Mouse (Mus musculus) heart, embryonic 15.5 days (tissue): ENCODE data around the gene Auts2. TPM values are rescaled to one million over a fixed set of nuclear protein-coding genes. Genes with fewer than 3 reads are reported as not detected.

Source experiments
- ATAC-seq: fragments of 200-750 bp; cut with Nextera tagmentation; replicated peaks from 2 replicates; pipeline ENCODE4 v1.8.0; 2017; ENCODE audit warnings: low read depth, moderate TSS enrichment; ENCODE audit not compliant: insufficient number of reproducible peaks, insufficient read depth, low FRiP score
- H3K27ac ChIP-seq: fragments of 300-500 bp; sonication (generic); 2 replicates; pipeline ENCODE4 v1.5.1; 2015; ENCODE audit warnings: mild to moderate bottlenecking, inconsistent platforms
- H3K27me3 ChIP-seq: fragments of 300-500 bp; sonication (generic); 2 replicates; pipeline ENCODE4 v1.6.1; 2015; ENCODE audit warnings: inconsistent platforms
- H3K36me3 ChIP-seq: fragments of 300-500 bp; sonication (generic); 2 replicates; pipeline ENCODE4 v1.6.1; 2015; ENCODE audit warnings: mild to moderate bottlenecking, inconsistent platforms
- H3K4me1 ChIP-seq: fragments of 300-500 bp; sonication (generic); replicated peaks from 2 replicates; pipeline ENCODE4 v1.6.1; 2015; ENCODE audit warnings: inconsistent platforms
- H3K4me2 ChIP-seq: fragments of 300-500 bp; sonication (generic); 2 replicates; pipeline ENCODE4 v1.6.1; 2015; ENCODE audit warnings: inconsistent platforms, mild to moderate bottlenecking, moderate library complexity
- H3K4me3 ChIP-seq: fragments of 300-500 bp; sonication (generic); 2 replicates; pipeline ENCODE4 v1.5.1; 2015; ENCODE audit warnings: mild to moderate bottlenecking, inconsistent platforms
- H3K9ac ChIP-seq: fragments of 300-500 bp; sonication (generic); 2 replicates; pipeline ENCODE4 v1.6.1; 2015; ENCODE audit warnings: mild to moderate bottlenecking, inconsistent platforms
- H3K9me3 ChIP-seq: fragments of 300-500 bp; sonication (generic); replicated peaks from 2 replicates; pipeline ENCODE4 v1.6.1; 2016; ENCODE audit warnings: inconsistent platforms
- WGBS: fragments of 180-500 bp; shearing (Covaris S2); methylation state at CpG from one replicate; pipeline ENCODE4 v1.1.7; 2015; ENCODE audit warnings: mixed read lengths; 5-methylcytosine and 5-hydroxymethylcytosine counted together
- polyA plus RNA-seq: library from polyadenylated mRNA; unstranded; fragments of >200 nt; fragmentation: Nextera tagmentation; extraction: Ambion mirVana; gene quantifications from 2 replicates; pipeline ENCODE4 v1.2.1, GENCODE M21; 2015

Gene Auts2
- polyA plus RNA-seq, 1 experiment from 2014 or later = 12.9 TPM

DNA sequence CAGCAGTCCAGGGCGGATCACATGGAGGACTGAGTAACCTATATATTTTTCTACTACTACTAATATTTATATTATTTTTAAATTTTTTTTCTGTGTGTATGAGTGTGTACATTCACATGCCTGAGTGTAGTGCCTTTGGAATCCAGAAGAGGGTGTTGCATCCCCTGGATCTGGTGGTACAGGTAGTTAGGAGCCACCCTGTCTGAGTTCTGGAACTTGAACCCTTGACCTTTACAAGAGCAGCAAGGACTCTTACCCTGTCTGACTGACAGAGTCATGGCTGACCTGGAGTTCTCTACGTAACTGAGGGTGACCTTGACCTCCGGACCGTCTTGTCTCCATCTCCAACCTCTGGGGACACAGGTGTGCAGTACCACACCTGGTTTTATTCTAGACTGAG, 1074.5 kb downstream of the Auts2 start:
- 96% methylated on average over 4 of the region's 4 CpGs for WGBS
- Histone ChIP-seq H3K4me1 (no peaks in the 10 kb centered on the region), H3K9me3 (no peaks in the 10 kb centered on the region), H3K4me3 (no peak overlapping the region), H3K4me2 (no peak overlapping the region), H3K9ac (no peak overlapping the region), H3K27me3 (no peaks in the 10 kb centered on the region), H3K27ac (no peak overlapping the region), H3K36me3 (peaks cover 43% of the 10 kb centered on the region)
- no peak for ATAC-seq

GRCm38 (mm10) chr5:131466131-131466530, 1077.0 kb downstream of the Auts2 start:
- H3K9ac ChIP-seq = no peak overlapping the region
- no peak overlapping the region for H3K4me3 ChIP-seq
- H3K4me1 ChIP-seq = no peaks in the 10 kb centered on the region
- H3K4me2 ChIP-seq = no peak overlapping the region
- no peaks in the 10 kb centered on the region for H3K27me3 ChIP-seq
- H3K27ac ChIP-seq = no peak overlapping the region
- ATAC-seq = no peak
- no peaks in the 10 kb centered on the region for H3K9me3 ChIP-seq
- WGBS = 95% methylated on average over 9 of the region's 9 CpGs
- peaks cover 32% of the 10 kb centered on the region for H3K36me3 ChIP-seq

- no peak overlapping the region for H3K9ac ChIP-seq
- no peaks in the 10 kb centered on the region for H3K4me1 ChIP-seq
- no peaks in the 10 kb centered on the region for H3K27me3 ChIP-seq
- no peak overlapping the region for H3K27ac ChIP-seq
- 94% methylated on average over 6 of the region's 6 CpGs for WGBS
- H3K36me3 ChIP-seq = peaks cover 49% of the 10 kb centered on the region
- no peak overlapping the region for H3K4me2 ChIP-seq
- ATAC-seq = no peak
- H3K9me3 ChIP-seq = no peaks in the 10 kb centered on the region
- H3K4me3 ChIP-seq = no peak overlapping the region
Measured at GRCm38 (mm10) chr5:131463402-131463801, 1079.7 kb downstream of the Auts2 start.

DNA sequence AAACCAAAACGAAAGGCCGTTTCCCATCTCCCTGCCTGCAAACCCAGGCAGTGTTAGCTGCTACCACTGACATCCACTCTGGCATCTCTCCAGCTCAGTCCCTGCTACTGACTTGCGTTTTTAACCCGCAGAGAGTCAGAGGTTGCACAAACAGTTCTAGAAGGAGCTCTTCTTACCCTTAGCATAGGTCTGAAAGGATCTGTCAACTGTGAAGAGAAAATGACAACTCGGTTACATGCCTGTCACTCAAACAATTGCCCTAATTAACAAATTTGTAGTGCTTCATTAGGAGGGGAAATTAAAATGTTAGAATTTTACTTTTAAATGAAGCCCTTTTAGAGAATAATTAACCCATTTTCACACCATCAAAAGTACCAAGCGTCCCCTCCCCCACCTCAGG, 1083.2 kb downstream of the Auts2 start:
- Histone ChIP-seq H3K36me3 (peaks cover 65% of the 10 kb centered on the region), H3K27me3 (no peaks in the 10 kb centered on the region), H3K4me2 (no peak overlapping the region)

GRCm38 (mm10) chr5:131459549-131459948, 1083.6 kb downstream of the Auts2 start:
- Histone ChIP-seq H3K27me3 (no peaks in the 10 kb centered on the region), H3K4me1 (no peaks in the 10 kb centered on the region), H3K9me3 (no peaks in the 10 kb centered on the region), H3K4me2 (no peak overlapping the region), H3K36me3 (peaks cover 65% of the 10 kb centered on the region), H3K27ac (no peak overlapping the region), H3K4me3 (no peak overlapping the region), H3K9ac (no peak overlapping the region)
- WGBS = 68% methylated on average over 2 of the region's 2 CpGs
- ATAC-seq = no peak

More for the DNA sequence above, 1083.2 kb downstream of the Auts2 start:
- Histone ChIP-seq H3K9me3 (no peaks in the 10 kb centered on the region), H3K9ac (no peak overlapping the region), H3K4me1 (no peaks in the 10 kb centered on the region), H3K4me3 (no peak overlapping the region), H3K27ac (no peak overlapping the region)
- no peak for ATAC-seq
- 83% methylated on average over 6 of the region's 6 CpGs for WGBS

- no peak overlapping the region for H3K9ac ChIP-seq
- H3K27me3 ChIP-seq = no peaks in the 10 kb centered on the region
- 88% methylated on average over 6 of the region's 6 CpGs for WGBS
- no peak overlapping the region for H3K4me3 ChIP-seq
- no peak for ATAC-seq
- no peaks in the 10 kb centered on the region for H3K9me3 ChIP-seq
- no peaks in the 10 kb centered on the region for H3K4me1 ChIP-seq
- H3K27ac ChIP-seq = no peak overlapping the region
- H3K4me2 ChIP-seq = no peak overlapping the region
- H3K36me3 ChIP-seq = peaks cover 63% of the 10 kb centered on the region
Measured at GRCm38 (mm10) chr5:131458700-131459099, 1084.4 kb downstream of the Auts2 start.

- peaks cover 63% of the 10 kb centered on the region for H3K36me3 ChIP-seq
Measured at GRCm38 (mm10) chr5:131457999-131458398, 1085.1 kb downstream of the Auts2 start.

GRCm38 (mm10) chr5:131449181-131449868, 1093.8 kb downstream of the Auts2 start:
- Histone ChIP-seq H3K9ac (no peak overlapping the region), H3K36me3 (peaks cover 53% of the 10 kb centered on the region), H3K27me3 (no peaks in the 10 kb centered on the region), H3K9me3 (no peaks in the 10 kb centered on the region), H3K4me3 (no peak overlapping the region), H3K4me2 (no peak overlapping the region), H3K4me1 (no peaks in the 10 kb centered on the region), H3K27ac (no peak overlapping the region)
- no peak for ATAC-seq
- 84% methylated on average over 7 of the region's 7 CpGs for whole genome bisulfite sequencing

More at GRCm38 (mm10) chr5:131457999-131458398, 1085.1 kb downstream of the Auts2 start:
- WGBS = 81% methylated on average over 7 of the region's 7 CpGs
- H3K4me2 ChIP-seq = no peak overlapping the region
- no peaks in the 10 kb centered on the region for H3K9me3 ChIP-seq
- ATAC-seq = no peak
- H3K4me1 ChIP-seq = no peaks in the 10 kb centered on the region
- no peaks in the 10 kb centered on the region for H3K27me3 ChIP-seq
- H3K27ac ChIP-seq = no peak overlapping the region
- H3K4me3 ChIP-seq = no peak overlapping the region
- no peak overlapping the region for H3K9ac ChIP-seq

DNA sequence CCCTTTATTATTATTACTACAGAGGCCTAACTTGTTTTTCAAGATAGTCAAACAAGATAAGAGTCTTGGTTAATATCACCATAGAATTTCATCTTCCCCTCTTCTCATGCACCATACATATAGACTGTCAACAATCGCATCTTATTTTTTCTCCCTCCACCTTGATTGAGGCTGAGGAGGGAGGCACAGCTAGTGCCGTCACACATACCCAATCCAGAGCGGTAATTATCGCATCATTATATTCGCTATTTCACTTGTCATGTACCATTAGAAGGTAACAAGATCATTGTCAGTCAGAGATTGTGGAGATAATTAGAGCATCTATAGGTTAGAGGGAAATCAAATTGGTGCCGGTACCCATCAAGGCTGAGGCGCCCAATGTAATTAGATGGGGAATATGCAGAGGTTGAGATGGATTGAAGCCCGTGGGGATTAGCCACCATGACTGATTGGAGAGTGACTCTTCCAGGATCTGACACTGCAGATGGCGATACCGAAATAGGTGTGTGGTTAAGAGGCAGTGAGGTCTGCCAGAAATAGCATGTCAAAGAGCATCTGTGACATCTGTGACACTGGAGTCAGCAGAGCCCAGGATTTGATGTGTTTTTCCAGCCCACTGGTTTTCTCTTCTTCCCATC, 1107.8 kb downstream of the Auts2 start:
- Histone ChIP-seq H3K9me3 (no peaks in the 10 kb centered on the region), H3K4me3 (no peak overlapping the region), H3K4me1 (no peaks in the 10 kb centered on the region), H3K27ac (no peak overlapping the region), H3K27me3 (no peaks in the 10 kb centered on the region; the same call in 1 of the 2 replicates), H3K36me3 (peaks cover 19% of the 10 kb centered on the region), H3K4me2 (no peak overlapping the region), H3K9ac (no peak overlapping the region)
- 79% methylated on average over 10 of the region's 10 CpGs for WGBS
- ATAC-seq = no peak

GRCm38 (mm10) chr5:131433291-131433690, 1109.9 kb downstream of the Auts2 start:
- H3K9me3 ChIP-seq = no peaks in the 10 kb centered on the region
- H3K4me2 ChIP-seq = no peak overlapping the region
- H3K9ac ChIP-seq = no peak overlapping the region
- peaks cover 2% of the 10 kb centered on the region; the same call in 1 of the 2 replicates for H3K36me3 ChIP-seq
- H3K27ac ChIP-seq = no peak overlapping the region
- no peak for ATAC-seq
- WGBS = 84% methylated on average over 4 of the region's 4 CpGs
- peaks cover 8% of the 10 kb centered on the region for H3K27me3 ChIP-seq
- H3K4me3 ChIP-seq = no peak overlapping the region
- no peaks in the 10 kb centered on the region for H3K4me1 ChIP-seq

DNA sequence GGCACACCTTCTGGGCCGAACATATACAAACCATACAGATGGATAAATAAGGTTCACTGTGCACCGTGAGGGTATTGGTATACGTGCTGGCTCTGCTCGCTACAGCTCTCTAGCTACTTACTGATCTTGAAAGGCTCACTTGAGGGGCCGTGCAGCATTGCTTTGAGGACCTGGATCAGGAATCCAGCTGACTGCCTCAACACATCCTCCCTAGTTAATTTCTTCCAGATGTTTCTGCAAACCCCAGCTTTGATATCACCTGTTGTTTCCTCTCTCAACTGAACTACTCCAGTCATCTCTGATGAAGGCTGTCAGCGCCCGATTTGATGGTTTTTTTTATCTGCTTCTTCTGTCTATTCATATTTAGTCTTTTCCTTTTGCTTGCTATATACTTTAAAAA, 1111.2 kb downstream of the Auts2 start:
- 72% methylated on average over 7 of the region's 7 CpGs for WGBS
- no peak for ATAC-seq
- no peak overlapping the region for H3K9ac ChIP-seq

GRCm38 (mm10) chr5:131430109-131430508, 1113.0 kb downstream of the Auts2 start:
- Histone ChIP-seq H3K36me3 (no peaks in the 10 kb centered on the region), H3K4me2 (no peak overlapping the region), H3K9ac (no peak overlapping the region), H3K27ac (no peak overlapping the region), H3K4me3 (no peak overlapping the region), H3K27me3 (peaks cover 8% of the 10 kb centered on the region), H3K9me3 (no peaks in the 10 kb centered on the region), H3K4me1 (no peaks in the 10 kb centered on the region)
- WGBS = 25% methylated on average over 8 of the region's 8 CpGs
- ATAC-seq = no peak

More for the DNA sequence above, 1111.2 kb downstream of the Auts2 start:
- Histone ChIP-seq H3K9me3 (no peaks in the 10 kb centered on the region), H3K4me3 (no peak overlapping the region), H3K27ac (no peak overlapping the region), H3K4me1 (no peaks in the 10 kb centered on the region), H3K27me3 (peaks cover 8% of the 10 kb centered on the region), H3K36me3 (no peaks in the 10 kb centered on the region), H3K4me2 (no peak overlapping the region)
